Mouse (Mus musculus) right cerebral cortex, postnatal 25 days (tissue): ENCODE data around the gene Hdgfl3.
"Not testable (repeated sequence)": the region's sequence is repeated elsewhere in the genome, so short reads cannot be mapped to it uniquely, and the experiment has no call there.

ENCODE experiments used
- DNase-seq: peaks from one replicate; pipeline ENCODE4 v3.0.0; 2022

The Hdgfl3 gene

DNA sequence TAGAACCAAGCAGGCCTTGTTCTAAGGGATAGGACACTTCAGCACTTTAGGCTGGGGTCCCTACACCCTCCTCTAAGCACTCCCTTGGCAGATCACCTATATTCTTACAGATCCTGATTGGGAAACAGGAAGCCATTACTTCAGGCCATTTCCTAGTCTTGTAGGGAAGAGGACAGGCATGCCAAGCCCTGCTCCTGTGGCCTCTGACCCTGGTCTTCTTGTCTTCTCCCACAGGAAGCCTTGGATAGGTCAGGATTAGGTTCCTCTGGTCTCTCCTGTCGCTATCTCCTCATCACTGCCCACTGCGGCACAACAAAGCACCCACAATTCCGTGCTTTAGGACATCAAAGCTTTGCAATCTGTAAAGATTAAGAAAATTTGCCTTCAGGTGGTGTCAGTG is 82.6 kb downstream of the Hdgfl3 start:
- no peak for DNase-seq

DNA sequence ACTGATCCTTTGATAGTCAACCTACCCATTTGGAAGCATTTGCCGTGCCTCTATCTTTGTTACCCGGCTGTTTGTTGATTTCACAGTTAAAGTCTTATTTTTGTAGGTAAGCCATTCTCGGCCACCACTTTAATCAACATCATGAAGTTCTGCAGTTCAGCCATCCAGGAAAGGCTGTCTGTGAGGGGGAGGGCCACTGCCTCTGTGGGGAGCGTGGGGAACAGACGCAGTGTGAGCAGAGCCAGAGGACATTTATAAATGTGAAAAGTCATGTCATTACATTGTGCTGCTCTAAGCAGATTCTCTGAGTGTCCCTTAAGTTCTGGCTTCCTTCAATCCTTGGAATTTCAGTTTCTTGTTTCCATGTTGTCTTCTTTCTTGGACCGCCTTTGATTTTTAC is 84.1 kb downstream of the Hdgfl3 start:
- DNase-seq: no peak

GRCm38 (mm10) chr7:81849633-81850032 is 84.6 kb downstream of the Hdgfl3 start:
- no peak for DNase-seq

GRCm38 (mm10) chr7:81849214-81849613 is 85.1 kb downstream of the Hdgfl3 start:
- DNase-seq: no peak

- DNase-seq: no peak
Observed at GRCm38 (mm10) chr7:81847777-81848176, 86.5 kb downstream of the Hdgfl3 start.

- no peak for DNase-seq
Observed at GRCm38 (mm10) chr7:81847010-81847409, 87.3 kb downstream of the Hdgfl3 start.

- no peak for DNase-seq
Observed at GRCm38 (mm10) chr7:81846008-81846407, 88.3 kb downstream of the Hdgfl3 start.

DNA sequence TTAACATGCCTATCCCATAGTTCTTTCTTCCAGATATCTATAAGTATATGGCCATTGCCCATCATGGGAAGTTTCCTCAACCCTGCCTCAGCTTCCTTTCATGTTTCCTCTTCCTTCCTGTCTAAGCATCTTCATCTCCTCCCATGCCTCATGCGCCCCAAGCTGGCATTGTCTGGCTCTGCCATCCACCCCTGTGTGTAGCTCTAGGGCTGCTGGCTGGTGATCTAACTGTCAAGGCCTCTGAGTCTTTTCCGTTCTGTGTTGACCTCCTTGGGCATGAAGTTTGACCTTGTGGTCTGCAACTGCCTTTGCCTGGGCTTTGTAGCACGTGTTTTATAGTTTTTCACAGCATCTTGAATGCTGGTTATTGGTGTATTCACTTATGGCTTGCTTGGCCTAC is 89.0 kb downstream of the Hdgfl3 start:
- DNase-seq: no peak

- no peak for DNase-seq
Observed at GRCm38 (mm10) chr7:81844801-81845200, 89.5 kb downstream of the Hdgfl3 start.

- no peak for DNase-seq
Observed at GRCm38 (mm10) chr7:81843903-81844302, 90.4 kb downstream of the Hdgfl3 start.

DNA sequence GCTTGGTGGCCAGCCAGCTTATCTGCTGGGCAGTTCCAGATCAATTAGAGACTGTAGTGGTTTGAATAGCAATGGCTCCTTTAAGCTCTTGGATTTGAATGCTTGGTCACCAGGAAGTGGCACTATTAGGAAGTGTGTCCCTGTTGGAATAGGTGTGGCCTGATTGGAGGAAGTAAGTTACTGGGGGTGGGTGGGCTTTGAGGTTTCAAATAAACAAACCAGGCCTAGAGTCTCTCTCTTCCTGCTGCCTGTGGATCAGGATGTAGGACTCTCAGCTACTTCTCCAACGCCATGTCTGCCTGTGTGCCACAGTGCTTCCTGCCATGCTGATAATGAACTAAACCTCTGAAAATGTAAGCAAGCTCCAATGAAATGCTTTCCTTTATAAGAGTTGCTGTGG is 91.3 kb downstream of the Hdgfl3 start:
- DNase-seq: no peak

GRCm38 (mm10) chr7:81842141-81842540 is 92.1 kb downstream of the Hdgfl3 start:
- DNase-seq: no peak

DNA sequence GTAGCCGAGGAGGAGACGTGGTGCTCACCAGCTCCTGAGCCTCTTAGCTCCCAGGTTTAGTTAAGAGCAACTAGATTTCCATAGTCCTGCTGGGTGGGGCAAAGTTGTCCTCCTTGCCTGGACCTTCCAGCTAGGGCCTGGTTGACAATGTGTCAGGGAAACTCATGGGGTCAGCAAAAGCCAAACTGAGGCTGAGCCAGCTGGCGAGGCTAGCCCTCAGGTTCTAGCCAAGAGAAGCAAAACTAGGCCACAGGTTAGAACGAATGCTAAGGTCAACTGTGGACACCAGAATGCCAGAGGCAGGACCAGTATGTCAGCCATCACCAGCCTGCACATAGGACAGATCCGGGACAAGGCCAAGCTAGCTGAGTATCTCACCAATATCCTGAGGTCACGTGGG is 92.8 kb downstream of the Hdgfl3 start:
- no peak for DNase-seq

DNA sequence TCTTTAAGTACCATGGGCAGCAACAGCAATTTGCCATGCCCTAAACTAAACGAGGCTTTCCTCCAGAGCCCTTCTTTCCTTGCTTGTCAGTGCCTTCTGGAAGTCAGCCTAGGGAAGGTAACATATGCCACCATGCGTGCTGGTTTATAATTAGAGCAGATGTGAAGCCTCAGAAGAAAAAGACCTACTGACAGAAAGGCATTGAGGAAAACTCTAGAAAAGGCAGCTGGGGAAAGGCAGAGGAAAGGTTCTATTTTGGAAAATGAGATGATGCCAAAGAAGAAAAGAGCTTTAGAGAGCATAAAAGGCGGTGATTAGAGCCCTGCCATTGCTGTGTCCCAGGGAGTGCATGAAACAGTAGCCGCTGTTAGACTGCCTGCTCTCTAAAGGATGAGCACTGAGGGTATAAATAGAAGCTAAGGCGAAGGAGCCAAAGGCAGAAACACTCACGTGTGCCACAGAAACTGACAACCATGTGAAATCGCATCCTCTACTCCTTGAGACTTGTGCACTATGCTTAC is 93.6 kb downstream of the Hdgfl3 start:
- DNase-seq: no peak

GRCm38 (mm10) chr7:81839746-81840145 is 94.5 kb downstream of the Hdgfl3 start:
- DNase-seq: no peak

DNA sequence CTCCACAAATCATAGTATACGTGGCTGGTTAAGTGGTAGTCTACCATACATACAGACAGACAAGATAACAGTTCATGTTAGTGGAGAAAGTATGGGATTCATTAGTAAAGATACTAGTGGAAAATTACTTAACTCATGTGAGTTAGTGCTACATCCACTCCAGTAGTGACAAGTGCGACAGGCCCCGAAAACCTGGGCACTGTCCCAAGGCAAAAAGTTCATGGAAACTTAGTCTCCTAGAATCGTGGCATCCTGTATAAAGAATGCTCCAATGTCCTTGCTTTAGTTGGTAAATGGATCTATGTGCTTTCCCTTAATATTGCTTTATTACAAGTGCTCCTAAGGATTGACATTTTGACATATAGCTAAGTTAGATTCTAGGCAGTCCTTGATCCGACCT is 96.5 kb downstream of the Hdgfl3 start:
- not testable (repeated sequence) for DNase-seq

GRCm38 (mm10) chr7:81835430-81835829 is 98.8 kb downstream of the Hdgfl3 start:
- no peak for DNase-seq

GRCm38 (mm10) chr7:81834847-81835246 is 99.4 kb downstream of the Hdgfl3 start:
- DNase-seq: no peak
